Mouse (Mus musculus): ENCODE data around the gene Gm26661. TPM values are rescaled to one million over a fixed set of nuclear protein-coding genes. Genes with fewer than 3 reads are reported as not detected.

Gene Gm26661
- polyA plus RNA-seq, 1 experiment from 2014 or later, result not detected

DNA sequence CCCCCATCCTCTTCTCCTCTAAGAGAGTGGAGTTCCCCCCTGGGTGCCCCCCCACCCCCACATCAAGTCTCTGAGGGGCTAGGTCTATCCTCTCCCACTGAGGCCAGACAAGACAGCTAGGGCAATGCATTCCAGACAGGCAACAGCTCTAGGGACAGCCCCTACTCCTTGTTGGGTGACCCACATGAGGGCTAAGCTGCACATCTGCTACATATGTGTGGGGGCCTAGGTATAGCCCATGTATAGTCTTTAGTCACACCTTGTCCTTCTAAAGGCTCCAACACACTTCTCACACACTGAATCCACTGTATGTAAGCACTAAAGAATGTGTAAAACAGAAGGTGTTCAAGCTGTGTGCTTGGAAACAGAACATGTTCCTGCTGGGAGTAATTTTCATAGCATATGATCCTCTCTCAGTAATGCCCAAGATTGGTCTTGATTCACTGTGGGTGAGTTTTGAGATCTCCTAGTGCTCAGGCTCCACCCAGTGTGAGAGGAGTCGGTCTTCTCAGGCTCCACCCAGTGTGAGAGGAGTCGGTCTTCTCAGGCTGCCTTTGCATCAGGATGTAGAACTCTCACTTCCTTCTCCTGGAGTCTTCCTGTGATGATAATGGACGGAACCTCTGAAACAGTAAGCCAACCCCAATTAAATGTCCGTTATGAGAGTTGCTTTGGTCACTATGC is 12.6 kb downstream of the Gm26661 start:
- ATAC-seq (ENCODE audit: low read depth), result no peak
- H3K27me3 ChIP-seq, result no peaks in the 10 kb centered on the region
- peaks cover 4% of the 10 kb centered on the region; the same call in 1 of the 2 replicates for H3K9me3 ChIP-seq
- no peak overlapping the region for H3K9ac ChIP-seq
- no peak overlapping the region for H3K27ac ChIP-seq (replicated peaks)
- no peak overlapping the region for H3K4me2 ChIP-seq
- no peak overlapping the region for H3K4me3 ChIP-seq
- no peaks in the 10 kb centered on the region for H3K36me3 ChIP-seq
- 63% methylated on average over 4 of the region's 4 CpGs for WGBS
- no peaks in the 10 kb centered on the region for H3K4me1 ChIP-seq (replicated peaks)

DNA sequence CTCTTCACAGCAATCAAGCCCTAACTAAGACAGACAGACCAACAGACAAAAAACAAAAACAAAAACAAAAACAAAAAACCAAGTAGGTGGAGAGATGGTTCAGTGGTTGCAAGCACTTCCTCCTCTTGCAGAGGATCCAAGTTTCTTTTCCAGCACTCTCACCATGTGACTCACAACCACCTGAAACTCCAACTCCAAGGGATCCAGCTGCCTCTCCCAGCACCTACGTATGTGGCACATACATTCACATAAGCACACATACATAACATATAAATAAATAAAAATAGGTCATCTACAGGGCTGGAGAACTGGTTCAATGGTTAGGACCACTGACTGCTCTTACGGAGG is 13.1 kb downstream of the Gm26661 start:
- no peaks in the 10 kb centered on the region for H3K27me3 ChIP-seq
- no peak overlapping the region for H3K4me3 ChIP-seq
- no peak overlapping the region for H3K4me2 ChIP-seq
- H3K36me3 ChIP-seq, result no peaks in the 10 kb centered on the region
- H3K9me3 ChIP-seq, result peaks cover 4% of the 10 kb centered on the region; the same call in 1 of the 2 replicates
- 98% methylated on average over 2 of the region's 2 CpGs for WGBS
- H3K4me1 ChIP-seq (replicated peaks), result no peaks in the 10 kb centered on the region
- no peak overlapping the region for H3K9ac ChIP-seq
- no peak overlapping the region for H3K27ac ChIP-seq (replicated peaks)
- ATAC-seq (ENCODE audit: low read depth), result no peak

DNA sequence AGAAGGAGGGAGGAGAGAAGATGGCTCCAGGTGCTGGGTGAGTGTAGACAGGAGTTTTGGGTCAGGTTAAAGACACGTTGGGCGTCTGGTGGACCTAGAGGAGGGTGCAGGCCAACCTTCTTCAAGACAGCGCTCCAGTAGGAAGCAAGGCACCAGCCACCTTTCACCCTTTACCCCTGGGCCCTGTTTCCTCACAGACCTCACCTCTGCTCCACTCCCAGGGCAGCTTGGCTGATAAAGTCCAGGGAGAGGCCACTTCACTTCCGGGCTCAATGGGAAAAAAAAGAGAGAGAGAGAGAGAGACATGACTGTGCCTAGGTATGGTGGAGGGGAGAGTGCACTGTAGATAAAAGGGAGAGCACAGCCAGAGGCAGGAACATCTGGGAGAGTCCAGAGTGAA is 16.3 kb downstream of the Gm26661 start:
- H3K27ac ChIP-seq (replicated peaks), result no peak overlapping the region
- no peak overlapping the region for H3K4me2 ChIP-seq
- no peaks in the 10 kb centered on the region for H3K9me3 ChIP-seq
- 88% methylated on average over 4 of the region's 4 CpGs for WGBS
- no peaks in the 10 kb centered on the region for H3K36me3 ChIP-seq
- no peak for ATAC-seq (ENCODE audit: low read depth)
- H3K27me3 ChIP-seq, result no peaks in the 10 kb centered on the region
- H3K4me1 ChIP-seq (replicated peaks), result no peaks in the 10 kb centered on the region
- H3K4me3 ChIP-seq, result no peak overlapping the region
- H3K9ac ChIP-seq, result no peak overlapping the region

DNA sequence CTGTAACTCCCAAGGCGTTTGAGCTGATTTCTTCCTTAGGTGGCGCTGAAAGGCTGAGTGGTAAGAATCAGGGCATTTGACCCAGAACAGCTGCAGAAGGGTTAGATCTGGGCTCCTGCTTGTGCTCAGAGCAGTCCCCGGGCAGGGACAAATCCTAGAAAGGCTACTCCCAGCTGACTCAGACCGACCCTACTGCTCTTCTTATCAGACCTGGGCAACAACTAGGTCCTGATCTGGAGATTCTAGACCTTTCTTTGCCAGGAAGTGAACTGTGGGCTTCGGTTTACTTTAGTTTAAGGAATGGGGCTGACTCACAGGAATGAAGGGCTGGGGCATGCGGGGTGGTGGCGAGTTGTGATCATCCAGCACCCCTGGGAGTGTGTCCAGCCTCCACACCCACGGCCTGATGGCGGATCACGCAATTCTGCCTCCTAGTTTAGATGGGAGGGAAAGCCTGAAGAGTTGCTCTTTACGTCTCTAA is 17.2 kb downstream of the Gm26661 start:
- Histone ChIP-seq H3K9ac (no peak overlapping the region), H3K4me1 (replicated peaks) (no peaks in the 10 kb centered on the region), H3K4me2 (no peak overlapping the region), H3K27ac (replicated peaks) (no peak overlapping the region), H3K27me3 (no peaks in the 10 kb centered on the region), H3K4me3 (no peak overlapping the region), H3K36me3 (no peaks in the 10 kb centered on the region), H3K9me3 (no peaks in the 10 kb centered on the region)
- 77% methylated on average over 11 of the region's 11 CpGs for WGBS
- ATAC-seq (ENCODE audit: low read depth), result no peak

DNA sequence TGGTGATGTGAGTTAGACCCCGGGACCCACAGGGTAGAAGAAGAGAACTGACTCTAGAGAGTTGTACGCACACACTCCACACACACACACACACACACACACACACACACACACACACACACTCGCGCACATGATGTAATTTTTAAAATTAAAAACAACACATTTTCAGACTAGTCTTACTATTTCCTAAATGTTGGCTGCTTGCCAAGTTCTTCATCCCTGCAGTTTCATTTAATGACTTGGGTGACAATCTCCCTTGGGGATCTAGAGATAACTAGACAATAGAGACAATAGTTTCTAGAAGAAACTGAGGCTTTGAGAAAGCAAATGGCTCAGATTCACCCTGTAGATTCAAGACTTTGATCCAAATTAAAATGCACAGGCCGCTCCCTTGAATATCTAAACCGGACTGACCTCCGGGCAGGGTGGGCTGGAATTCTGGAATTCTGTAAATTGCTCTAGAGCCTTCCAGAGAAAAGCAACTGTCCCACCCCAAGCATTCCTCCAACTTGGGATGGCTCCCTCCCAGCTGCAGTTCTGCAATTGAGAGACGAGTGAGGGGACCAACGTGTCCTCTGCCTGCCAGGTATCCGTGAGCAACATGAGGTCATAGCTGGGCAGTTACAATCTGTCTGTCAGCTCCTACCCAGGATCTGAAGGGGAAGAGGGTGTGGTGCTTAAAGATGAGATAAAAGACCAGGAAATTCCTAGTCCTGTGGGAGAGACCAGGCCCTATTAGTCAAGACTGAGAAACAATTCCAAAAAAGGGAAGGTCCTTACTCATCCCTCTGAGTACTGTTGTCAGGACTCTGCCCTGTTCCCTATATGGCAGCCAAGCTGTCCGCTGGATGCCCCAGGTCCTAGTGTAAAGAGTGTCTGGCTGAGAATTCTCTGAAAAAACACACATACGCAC is 17.9 kb downstream of the Gm26661 start:
- Histone ChIP-seq H3K36me3 (no peaks in the 10 kb centered on the region), H3K9me3 (no peaks in the 10 kb centered on the region), H3K27me3 (no peaks in the 10 kb centered on the region), H3K4me3 (no peak overlapping the region), H3K27ac (replicated peaks) (no peak overlapping the region), H3K4me2 (no peak overlapping the region), H3K4me1 (replicated peaks) (no peaks in the 10 kb centered on the region), H3K9ac (no peak overlapping the region)
- no peak for ATAC-seq (ENCODE audit: low read depth)
- 84% methylated on average over 12 of the region's 12 CpGs for WGBS

DNA sequence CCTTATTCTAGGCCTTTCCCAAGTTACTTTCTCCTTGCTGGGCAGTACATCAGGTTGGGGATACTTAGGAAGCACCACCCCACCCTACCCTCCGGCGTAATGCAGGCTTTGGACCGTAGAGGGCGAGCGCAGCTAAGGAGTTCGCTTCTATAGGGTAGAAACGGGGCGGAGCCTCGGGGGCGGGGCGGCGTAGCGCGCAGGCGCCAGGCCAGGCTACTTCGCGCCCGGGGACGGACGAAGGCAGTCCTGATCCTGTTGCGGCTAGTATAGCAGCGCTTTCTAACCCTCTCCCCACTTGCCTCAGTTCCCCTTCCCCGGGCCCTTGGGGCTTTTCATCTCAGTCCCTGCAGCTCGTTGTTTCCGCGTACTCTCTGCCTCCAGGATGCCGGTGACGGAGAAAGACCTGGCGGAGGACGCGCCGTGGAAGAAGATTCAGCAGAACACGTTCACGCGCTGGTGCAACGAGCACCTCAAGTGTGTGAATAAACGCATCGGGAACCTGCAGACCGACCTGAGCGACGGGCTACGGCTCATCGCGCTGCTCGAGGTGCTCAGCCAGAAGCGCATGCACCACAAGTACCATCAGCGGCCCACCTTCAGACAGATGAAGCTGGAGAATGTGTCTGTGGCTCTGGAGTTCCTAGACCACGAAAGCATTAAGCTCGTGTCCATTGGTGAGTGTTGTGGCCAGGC is 26.5 kb downstream of the Gm26661 start, which contains the start of gene Flnb:
TSS of gene Flnb (plus strand) at position 188 of the 693 bp plus-strand sequence.
- under 1% methylated on average over 49 of the region's 49 CpGs for WGBS

DNA sequence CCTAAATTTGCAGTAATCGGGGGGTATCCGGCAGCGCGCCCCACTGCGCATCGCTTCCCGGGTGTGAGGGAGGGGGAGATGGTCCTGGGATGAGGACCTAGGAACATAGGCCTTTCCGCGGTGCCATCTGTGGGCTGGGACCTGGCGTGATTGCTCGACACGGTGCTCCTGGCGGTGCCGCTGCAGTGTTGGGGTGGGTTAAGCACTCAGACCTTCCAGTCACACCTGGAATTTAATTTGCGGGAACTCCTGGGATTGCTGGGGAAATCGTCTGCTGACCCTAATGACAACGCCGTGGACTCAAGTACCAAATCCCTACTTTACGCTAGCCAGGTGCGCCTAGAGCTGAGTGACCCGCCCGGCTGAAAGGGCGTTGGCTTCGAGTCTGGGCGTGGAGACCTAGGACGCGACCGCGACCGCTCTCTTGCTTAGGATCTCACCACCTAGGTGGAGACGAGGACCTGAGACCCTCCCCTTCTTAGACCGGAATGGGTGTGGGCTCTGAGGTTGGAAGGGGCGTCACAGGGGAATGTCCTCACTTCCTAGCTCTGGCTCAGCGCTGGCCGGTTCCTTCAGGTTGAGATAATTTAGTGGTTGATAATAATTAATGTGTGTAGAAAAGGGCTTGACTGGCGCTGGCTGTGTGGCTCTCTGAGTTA is 27.2 kb downstream of the Gm26661 start:
- 1% methylated on average over 36 of the region's 36 CpGs for WGBS
- peak overlapping the region; percentile 92 for H3K9ac ChIP-seq
- no peaks in the 10 kb centered on the region for H3K27me3 ChIP-seq
- no peaks in the 10 kb centered on the region for H3K36me3 ChIP-seq
- peak overlapping the region; percentile 83 for H3K4me3 ChIP-seq
- peak; percentile 66 for ATAC-seq (ENCODE audit: low read depth)
- H3K4me2 ChIP-seq, result peak overlapping the region; percentile 91
- peaks cover 47% of the 10 kb centered on the region for H3K4me1 ChIP-seq (replicated peaks)
- no peaks in the 10 kb centered on the region for H3K9me3 ChIP-seq
- H3K27ac ChIP-seq (replicated peaks), result peak overlapping the region; percentile 86

More for the DNA sequence above, 26.5 kb downstream of the Gm26661 start, which contains the start of gene Flnb:
- no peaks in the 10 kb centered on the region for H3K9me3 ChIP-seq
- peak within 1 kb of the TSS; percentile 91 for H3K4me2 ChIP-seq
- peak; percentile 98 for ATAC-seq (ENCODE audit: low read depth)
- peaks cover 43% of the 10 kb centered on the region for H3K4me1 ChIP-seq (replicated peaks)
- H3K27me3 ChIP-seq, result no peaks in the 10 kb centered on the region
- peak within 1 kb of the TSS; percentile 86 for H3K27ac ChIP-seq (replicated peaks)
- no peaks in the 10 kb centered on the region for H3K36me3 ChIP-seq
- H3K4me3 ChIP-seq, result peak within 1 kb of the TSS; percentile 83
- peak within 1 kb of the TSS; percentile 92 for H3K9ac ChIP-seq

DNA sequence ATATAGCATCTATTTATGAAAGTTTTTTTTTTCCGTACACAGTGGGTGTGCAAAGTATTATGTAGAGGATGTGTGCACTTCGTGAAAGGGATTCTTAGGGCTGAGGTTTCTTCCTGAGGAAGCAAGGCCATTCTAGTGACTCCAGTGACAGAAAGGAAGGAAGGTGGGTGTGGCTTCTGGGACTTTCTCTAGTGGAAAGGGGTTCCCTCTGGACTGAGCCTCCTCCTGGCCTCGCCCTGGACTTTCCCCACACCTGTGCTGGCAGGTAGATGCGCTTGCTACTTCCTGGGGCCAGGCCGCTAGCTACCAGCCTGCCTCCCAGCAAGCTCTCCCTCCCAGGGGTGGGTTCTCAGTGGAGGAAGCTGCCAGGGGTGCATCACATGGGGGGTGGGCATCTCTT is 28.1 kb downstream of the Gm26661 start:
- no peak for ATAC-seq (ENCODE audit: low read depth)
- peaks cover 52% of the 10 kb centered on the region for H3K4me1 ChIP-seq (replicated peaks)
- no peaks in the 10 kb centered on the region for H3K9me3 ChIP-seq
- peak overlapping the region; percentile 91 for H3K4me2 ChIP-seq
- peak overlapping the region; percentile 92 for H3K9ac ChIP-seq
- 80% methylated on average over 5 of the region's 5 CpGs for WGBS
- H3K27me3 ChIP-seq, result no peaks in the 10 kb centered on the region
- H3K27ac ChIP-seq (replicated peaks), result no peak overlapping the region
- no peaks in the 10 kb centered on the region for H3K36me3 ChIP-seq
- peak overlapping the region; percentile 83 for H3K4me3 ChIP-seq

DNA sequence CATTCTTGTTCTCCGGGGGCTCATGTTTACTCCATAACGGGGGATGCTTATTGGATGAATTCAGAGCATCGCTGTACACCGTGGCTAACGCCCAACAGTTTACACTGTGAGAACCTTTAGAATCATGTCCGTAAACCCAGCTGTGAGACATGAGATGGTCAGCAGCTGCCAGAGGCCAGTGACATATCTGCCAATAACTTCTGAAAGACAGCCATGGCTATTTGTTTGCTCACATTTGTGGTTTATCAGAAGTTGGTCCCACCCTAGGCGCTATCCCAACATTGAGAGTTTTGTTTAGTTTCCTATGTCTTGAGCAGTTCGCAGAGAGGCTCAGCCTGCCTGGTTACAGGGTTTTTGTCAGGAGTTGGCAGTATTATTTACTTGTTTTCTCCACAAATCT is 30.0 kb downstream of the Gm26661 start:
- Histone ChIP-seq H3K4me3 (peak overlapping the region; percentile 83), H3K9me3 (no peaks in the 10 kb centered on the region), H3K27me3 (no peaks in the 10 kb centered on the region), H3K36me3 (no peaks in the 10 kb centered on the region), H3K9ac (0 out of 2 replicates have a peak overlapping the region, but pooled peaks have one; percentile 27), H3K27ac (replicated peaks) (no peak overlapping the region), H3K4me1 (replicated peaks) (peaks cover 71% of the 10 kb centered on the region), H3K4me2 (peak overlapping the region; percentile 91)
- no peak for ATAC-seq (ENCODE audit: low read depth)
- WGBS, result 45% methylated on average over 8 of the region's 8 CpGs

DNA sequence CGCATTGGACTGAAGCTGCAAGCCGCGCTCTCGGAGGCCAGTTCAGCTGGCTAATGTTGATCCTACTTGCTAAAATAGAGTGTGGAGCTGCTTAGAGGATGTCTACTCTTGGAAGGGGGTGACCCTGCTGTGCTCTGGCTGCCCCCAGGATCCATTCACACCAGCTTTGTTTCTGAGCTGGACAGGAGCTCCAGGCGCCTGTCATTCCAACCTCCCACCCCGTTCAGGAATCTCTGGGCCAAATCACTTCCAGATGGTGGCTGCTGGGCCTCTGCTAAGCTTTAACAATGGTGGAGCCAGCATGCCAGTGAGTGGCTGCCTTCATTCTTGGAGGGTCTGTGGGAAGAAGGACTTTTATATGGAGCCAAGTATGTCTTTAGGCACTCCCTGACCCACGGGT is 31.3 kb downstream of the Gm26661 start:
- Histone ChIP-seq H3K27ac (replicated peaks) (0 out of 2 replicates have a peak overlapping the region, but pooled peaks have one; percentile 2), H3K4me3 (no peak overlapping the region), H3K36me3 (no peaks in the 10 kb centered on the region), H3K9ac (no peak overlapping the region), H3K4me1 (replicated peaks) (peaks cover 78% of the 10 kb centered on the region), H3K4me2 (peak overlapping the region; percentile 1; the same call in 1 of the 2 replicates), H3K27me3 (no peaks in the 10 kb centered on the region), H3K9me3 (no peaks in the 10 kb centered on the region)
- whole genome bisulfite sequencing, result 57% methylated on average over 7 of the region's 7 CpGs
- no peak for ATAC-seq (ENCODE audit: low read depth)

DNA sequence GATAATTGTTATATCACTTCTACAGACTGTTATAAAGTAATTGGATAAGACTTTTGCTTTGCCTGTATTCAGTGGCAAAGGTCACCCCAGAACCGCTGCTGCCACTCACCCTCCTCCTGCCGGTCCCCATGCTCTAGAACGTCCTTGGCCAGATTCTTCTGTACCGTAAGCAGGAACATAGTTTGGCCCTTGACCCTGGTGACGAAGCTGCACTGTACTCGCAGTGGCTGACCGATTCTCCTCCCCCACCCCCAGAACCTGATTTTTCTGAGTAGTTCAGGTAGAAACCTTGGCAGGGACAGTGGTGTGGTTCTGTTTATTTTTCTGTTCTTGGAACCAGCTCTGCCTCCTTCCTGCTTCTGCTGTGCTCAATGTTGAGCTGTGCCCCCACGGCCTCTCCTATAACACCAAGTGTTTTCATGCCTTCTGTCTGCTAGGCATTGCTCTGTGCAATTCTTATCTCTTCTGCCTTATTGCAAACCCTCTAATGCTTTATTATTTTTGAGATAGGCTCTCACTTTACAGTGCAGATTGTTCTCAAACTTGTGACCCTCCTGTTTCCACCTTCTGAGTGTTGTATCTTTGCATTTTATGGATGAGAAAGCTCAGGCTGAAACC is 33.4 kb downstream of the Gm26661 start:
- WGBS, result 75% methylated on average over 8 of the region's 8 CpGs
- ATAC-seq (ENCODE audit: low read depth), result no peak
- Histone ChIP-seq H3K36me3 (no peaks in the 10 kb centered on the region), H3K4me3 (no peak overlapping the region), H3K9ac (no peak overlapping the region), H3K4me1 (replicated peaks) (peaks cover 66% of the 10 kb centered on the region), H3K9me3 (no peaks in the 10 kb centered on the region), H3K4me2 (no peak overlapping the region), H3K27me3 (no peaks in the 10 kb centered on the region), H3K27ac (replicated peaks) (no peak overlapping the region)

All from neural tube, embryonic 13.5 days (tissue).